Mouse (Mus musculus): ENCODE data around the gene Vezf1. TPM values are rescaled to one million over a fixed set of nuclear protein-coding genes. Genes with fewer than 3 reads are reported as not detected.

Vezf1 gene
- total and polyA plus RNA-seq, 3 experiments = 7.4 to 11.4 (median 9.8) TPM

DNA sequence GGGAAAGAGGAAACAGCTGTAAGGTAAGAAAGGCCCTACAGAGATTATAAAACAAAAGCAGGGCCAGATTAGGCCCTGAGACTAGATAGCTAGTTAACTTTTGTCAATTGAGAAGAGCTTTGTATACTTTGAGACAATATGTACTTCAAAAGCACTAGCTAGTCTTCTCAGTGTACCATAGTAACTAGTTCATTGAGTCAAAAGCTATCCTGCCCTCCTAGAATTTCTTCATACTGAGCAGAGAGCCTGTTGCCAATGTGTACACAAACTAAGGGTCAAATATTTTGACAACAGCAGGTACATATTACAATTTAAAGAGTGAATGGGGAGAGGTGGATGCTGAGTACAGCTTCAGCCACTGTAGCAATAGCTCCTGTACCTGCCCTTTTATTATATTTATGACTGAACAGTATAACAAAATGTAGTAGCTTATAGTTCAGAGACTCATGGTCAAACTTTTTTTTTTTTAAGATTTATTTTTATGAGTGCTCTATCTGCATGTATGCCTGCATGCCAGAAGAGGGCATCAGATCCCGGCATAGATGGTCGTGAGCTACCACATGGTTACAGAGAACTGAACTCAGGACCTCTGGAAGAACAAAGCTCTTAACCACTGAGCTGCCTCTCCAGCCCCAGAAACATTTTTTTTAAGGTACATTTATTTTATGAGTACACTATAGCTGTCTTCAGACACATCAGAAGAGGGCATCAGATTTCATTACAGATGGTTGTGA is 6.0 kb upstream of the Vezf1 start (continued):
- no peak for TF ChIP-seq ETS1 (conservative IDR thresholded peaks at IDR 0.05; ENCODE audit: low read depth, low read length)
- peak; percentile 75 for TF ChIP-seq SMC3 (IDR thresholded peaks at IDR 0.05; ENCODE audit: low read depth, low read length)
- TF ChIP-seq MYC (IDR thresholded peaks at IDR 0.05; ENCODE audit: low read depth, low read length) = peak; percentile 87

DNA sequence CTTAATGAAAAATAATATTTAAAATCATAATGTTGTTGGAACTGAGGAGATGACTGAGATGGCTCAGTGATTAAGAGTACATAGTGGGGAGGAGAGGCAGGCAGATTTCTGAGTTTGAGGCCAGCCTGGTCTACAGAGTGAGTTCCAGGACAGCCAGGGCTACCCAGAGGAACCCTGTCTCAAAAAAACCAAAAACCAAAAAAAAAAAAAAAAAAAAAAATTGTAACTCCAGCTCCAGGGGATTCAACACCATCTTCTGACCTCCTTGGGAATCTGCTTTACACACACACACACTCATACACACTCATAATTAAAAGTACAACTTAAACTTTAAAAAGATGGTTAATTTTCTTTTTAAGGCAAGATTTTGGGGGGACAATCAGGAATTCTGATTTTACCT is 2.3 kb upstream of the Vezf1 start:
- Histone ChIP-seq H3K9ac (ENCODE audit: insufficient read depth, low read depth) (no peak overlapping the region), H3K79me2 (replicated peaks; ENCODE audit: control insufficient read depth, extremely low read depth, insufficient read depth, poor library complexity, severe bottlenecking) (peaks cover 18% of the 10 kb centered on the region), H3K27ac (ENCODE audit: insufficient read depth, low read depth) (no peak overlapping the region), H3K36me3 (replicated peaks in 1 of 2; ENCODE audit: control insufficient read depth in 1 of 2, insufficient read depth in 1 of 2, low read length in 1 of 2) (no peaks in the 10 kb centered on the region), H3K4me3 (replicated peaks in 1 of 3; ENCODE audit: low read depth in 2 of 3, low read length in 2 of 3, poor library complexity in 1 of 3) (no peak overlapping the region), H3K4me2 (ENCODE audit: insufficient read depth, low read depth, poor library complexity, severe bottlenecking) (no peak overlapping the region), H3K27me3 (replicated peaks) (no peaks in the 10 kb centered on the region), H3K4me1 (ENCODE audit: control insufficient read depth in 1 of 2, insufficient read depth in 2 of 2) (peaks cover 2 to 24% of the 10 kb centered on the region in 2 experiments; a peak in 3 of 4 replicates), H3K9me3 (replicated peaks; ENCODE audit: low read length) (no peaks in the 10 kb centered on the region)
- dilution Hi-C loops (cut with MboI; ENCODE audit: extremely low pct_ligation_motif_present, extremely low pct_unique_long_range_greater_than_20kb, low sequenced_read_pairs) (loop anchor here (25.0 kb wide), 1 partner anchor 122 kb away; no protein-coding TSS in a partner anchor), in situ Hi-C loops (cut with MboI; ENCODE audit: low pct_ligation_motif_present, low pct_unique_long_range_greater_than_20kb, low sequenced_read_pairs) (no loop called here)
- TF ChIP-seq HCFC1 (IDR thresholded peaks at IDR 0.05; ENCODE audit: low read depth, low read length) = no peak
- no peak for DNase-seq (ENCODE audit: extremely low read depth)

DNA sequence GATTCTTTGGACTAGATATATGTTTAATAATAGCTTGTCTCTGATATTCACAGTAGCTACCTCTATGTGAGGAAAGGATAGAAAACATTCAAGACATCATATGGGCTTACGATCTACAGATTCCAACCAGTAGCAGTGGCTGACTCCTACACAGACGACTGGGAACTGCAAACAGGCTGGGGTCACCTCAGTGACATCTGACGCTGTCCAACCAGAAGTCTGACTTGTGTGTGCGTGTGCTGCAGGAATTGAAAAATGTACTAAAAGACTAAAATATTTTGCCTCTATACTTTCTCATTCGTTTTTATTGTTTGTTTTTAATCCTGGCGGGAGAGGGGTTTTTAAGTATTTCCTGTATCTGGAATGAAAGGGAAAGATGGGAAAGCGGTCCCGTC is 891 bp upstream of the Vezf1 start:
- DNase-seq (ENCODE audit: extremely low read depth) = no peak
- dilution Hi-C loops (cut with MboI; ENCODE audit: extremely low pct_ligation_motif_present, extremely low pct_unique_long_range_greater_than_20kb, low sequenced_read_pairs) = loop anchor here (25.0 kb wide), 1 partner anchor 120 kb away; no protein-coding TSS in a partner anchor
- H3K79me2 ChIP-seq (replicated peaks; ENCODE audit: control insufficient read depth, extremely low read depth, insufficient read depth, poor library complexity, severe bottlenecking) = peaks cover 31% of the 10 kb centered on the region
- TF ChIP-seq POLR2A (IDR thresholded peaks at IDR 0.05; ENCODE audit: low read depth, low read length) (no peak), CHD2 (IDR thresholded peaks at IDR 0.05; ENCODE audit: low read length) (no peak), TBP (conservative IDR thresholded peaks at IDR 0.05; ENCODE audit: low read depth, low read length) (no peak), RCOR1 (conservative IDR thresholded peaks at IDR 0.05; ENCODE audit: low read depth, low read length) (no peak), E2F4 (IDR thresholded peaks at IDR 0.05; ENCODE audit: insufficient replicate concordance, low read depth, low read length) (no peak), MXI1 (IDR thresholded peaks at IDR 0.05; ENCODE audit: low read depth, low read length) (no peak), TCF12 (IDR thresholded peaks at IDR 0.05; ENCODE audit: low read depth, low read length) (no peak), SMC3 (IDR thresholded peaks at IDR 0.05; ENCODE audit: low read depth, low read length) (no peak)
- H3K4me3 ChIP-seq (replicated peaks in 1 of 3; ENCODE audit: low read depth in 2 of 3, low read length in 2 of 3, poor library complexity in 1 of 3) = peak overlapping the region; percentile 56 to 84 (median 79)
- H3K9ac ChIP-seq (ENCODE audit: insufficient read depth, low read depth) = peak overlapping the region; percentile 98
- H3K27ac ChIP-seq (ENCODE audit: insufficient read depth, low read depth) = no peak overlapping the region
- H3K4me1 ChIP-seq (ENCODE audit: control insufficient read depth in 1 of 2, insufficient read depth in 2 of 2) = peaks cover 4 to 30% of the 10 kb centered on the region in 2 experiments; a peak in 3 of 4 replicates
- in situ Hi-C loops (cut with MboI; ENCODE audit: low pct_ligation_motif_present, low pct_unique_long_range_greater_than_20kb, low sequenced_read_pairs) = no loop called here
- H3K36me3 ChIP-seq (replicated peaks in 1 of 2; ENCODE audit: control insufficient read depth in 1 of 2, insufficient read depth in 1 of 2, low read length in 1 of 2) = no peaks in the 10 kb centered on the region
- H3K4me2 ChIP-seq (ENCODE audit: insufficient read depth, low read depth, poor library complexity, severe bottlenecking) = peak overlapping the region; percentile 87
- no peaks in the 10 kb centered on the region for H3K27me3 ChIP-seq (replicated peaks)
- H3K9me3 ChIP-seq (replicated peaks; ENCODE audit: low read length) = no peaks in the 10 kb centered on the region
